Mouse (Mus musculus) thymus, postnatal 0 days (tissue): ENCODE measurements around the gene Npr1. TPM values are rescaled to one million over a fixed set of nuclear protein-coding genes. Genes with fewer than 3 reads are reported as not detected.

Source experiments
- DNase-seq: peaks from one replicate; pipeline ENCODE4 v3.0.0-alpha.2; 2015; ENCODE audit warnings: low spot score
- polyA plus RNA-seq: library from polyadenylated mRNA; unstranded; fragments of >200 nt; fragmentation: Nextera tagmentation; extraction: Ambion mirVana; gene quantifications from 2 replicates; pipeline ENCODE4 v1.2.1, GENCODE M21; 2015

Npr1 gene
- polyA plus RNA-seq, 1 experiment from 2014 or later, result 2.5 TPM

DNA sequence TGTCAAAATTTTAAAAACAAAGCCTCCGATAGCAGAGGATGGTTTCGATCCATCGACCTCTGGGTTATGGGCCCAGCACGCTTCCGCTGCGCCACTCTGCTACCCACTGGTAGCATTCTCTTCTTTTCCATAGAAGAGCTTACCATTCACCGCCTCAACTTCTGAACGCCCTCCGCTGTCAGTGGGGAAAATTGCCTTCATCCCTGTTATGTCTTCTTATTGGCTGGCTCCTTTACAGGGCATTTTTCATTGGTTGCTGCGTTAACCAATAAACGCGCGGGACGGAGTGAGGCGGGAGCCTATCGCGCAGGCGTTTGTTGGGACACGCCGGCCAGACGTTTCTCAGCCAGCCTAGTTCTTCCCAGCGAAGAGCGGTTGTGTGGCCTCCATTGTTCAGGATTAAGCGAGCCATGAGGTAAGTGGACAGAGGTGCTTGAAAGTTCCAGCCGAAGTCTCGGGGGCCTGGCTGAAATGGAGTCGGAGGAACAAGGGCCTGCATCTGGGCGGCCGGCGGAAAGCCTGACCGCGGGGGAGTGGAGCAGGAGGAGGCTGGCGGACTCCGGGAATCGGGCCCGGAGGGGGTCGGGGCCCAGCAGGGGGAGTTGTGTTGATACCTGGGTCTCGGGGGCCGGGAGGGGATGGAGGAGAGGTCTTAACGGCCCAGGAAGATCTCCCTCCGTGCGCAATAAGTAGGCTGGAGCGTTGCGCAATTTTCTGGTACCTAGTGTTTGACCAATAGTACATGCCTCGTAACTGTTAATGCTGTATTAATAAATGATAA lies 10.4 kb upstream of the Npr1 start, which contains the start of gene Ilf2:
Gene Ilf2 (plus strand): TSS at position 296 of the 781 bp plus-strand sequence.
- peak; percentile 99 for DNase-seq

DNA sequence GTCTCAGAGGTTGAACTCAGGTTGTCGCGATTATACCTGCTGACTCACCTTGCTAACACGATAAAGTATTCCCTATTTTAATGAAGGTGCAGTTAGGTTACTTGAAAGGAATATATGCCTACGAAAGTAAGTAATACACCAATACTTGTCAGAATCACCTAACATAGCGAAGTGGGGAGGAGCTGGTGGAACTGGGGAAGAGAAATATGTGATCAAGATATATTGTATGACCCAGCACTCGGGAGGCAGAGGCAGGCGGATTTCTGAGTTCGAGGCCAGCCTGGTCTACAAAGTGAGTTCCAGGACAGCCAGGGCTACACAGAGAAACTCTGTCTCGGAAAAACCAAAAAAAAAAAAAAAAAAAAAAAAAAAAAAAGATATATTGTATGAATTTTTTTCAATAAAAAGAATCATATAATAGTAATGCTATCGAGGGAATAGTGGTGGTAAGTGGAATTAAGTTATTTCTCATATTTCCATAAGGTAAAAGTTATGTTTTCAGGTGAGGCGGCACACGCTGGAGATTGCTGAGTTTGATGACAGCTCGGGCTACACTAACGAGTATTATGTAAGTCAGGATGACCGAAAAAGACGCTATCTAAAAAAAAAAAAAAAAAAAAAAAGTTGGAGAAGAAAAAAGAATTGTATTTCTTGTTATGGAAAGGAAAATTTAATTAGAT lies 9.6 kb upstream of the Npr1 start:
- no peak for DNase-seq

DNA sequence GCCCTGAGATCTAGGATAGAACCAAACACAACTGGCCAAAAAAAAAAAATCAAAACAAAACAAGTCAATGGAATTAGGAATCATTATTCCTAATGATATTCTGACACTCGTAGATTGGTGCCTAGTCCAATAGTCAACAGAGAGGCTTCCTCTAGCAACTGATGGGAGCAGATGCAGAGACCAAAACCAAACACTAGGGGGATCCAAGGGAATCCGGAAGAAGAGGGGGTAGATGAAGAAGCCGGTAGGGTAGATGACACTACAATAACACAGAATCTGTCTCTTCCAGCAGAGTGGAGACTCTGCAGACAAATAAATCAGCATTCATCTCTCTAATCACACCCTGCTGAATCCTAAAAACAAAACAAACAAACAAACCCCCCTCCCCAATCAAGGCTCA lies 6.5 kb upstream of the Npr1 start:
- peak; percentile 78 for DNase-seq

DNA sequence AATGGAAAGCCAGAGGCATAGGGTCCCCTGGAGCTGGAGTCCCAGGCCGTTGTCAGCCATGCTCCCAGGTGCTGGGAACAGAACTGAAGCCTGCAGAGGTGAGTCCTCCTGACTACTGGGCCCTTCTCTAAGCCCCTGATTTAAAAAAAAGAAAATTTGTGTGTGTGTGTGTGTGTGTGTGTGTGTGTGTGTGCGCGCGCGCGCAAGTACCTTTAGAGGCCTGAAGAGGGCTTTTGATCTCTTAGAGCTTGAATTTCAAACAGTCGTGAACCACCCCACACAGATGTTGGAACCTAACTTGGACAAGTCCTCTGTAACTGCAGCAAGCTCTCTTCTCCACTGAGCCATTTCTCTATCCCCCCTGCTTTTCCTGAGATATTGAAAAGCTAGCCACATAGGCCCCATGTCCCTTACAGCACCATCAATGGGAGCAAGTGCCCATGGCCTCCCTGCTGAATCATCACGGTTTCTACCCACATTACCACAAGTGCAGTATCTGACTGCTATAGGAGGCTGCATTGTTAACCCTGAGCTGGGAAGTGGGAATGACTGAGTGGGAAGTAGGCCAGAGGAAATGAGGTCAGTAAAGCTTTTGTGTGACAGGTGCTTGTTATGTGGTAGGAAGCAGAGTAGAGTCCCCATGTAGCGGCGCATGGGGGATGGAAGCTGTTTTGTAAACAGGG lies 2.1 kb upstream of the Npr1 start:
- no peak for DNase-seq

DNA sequence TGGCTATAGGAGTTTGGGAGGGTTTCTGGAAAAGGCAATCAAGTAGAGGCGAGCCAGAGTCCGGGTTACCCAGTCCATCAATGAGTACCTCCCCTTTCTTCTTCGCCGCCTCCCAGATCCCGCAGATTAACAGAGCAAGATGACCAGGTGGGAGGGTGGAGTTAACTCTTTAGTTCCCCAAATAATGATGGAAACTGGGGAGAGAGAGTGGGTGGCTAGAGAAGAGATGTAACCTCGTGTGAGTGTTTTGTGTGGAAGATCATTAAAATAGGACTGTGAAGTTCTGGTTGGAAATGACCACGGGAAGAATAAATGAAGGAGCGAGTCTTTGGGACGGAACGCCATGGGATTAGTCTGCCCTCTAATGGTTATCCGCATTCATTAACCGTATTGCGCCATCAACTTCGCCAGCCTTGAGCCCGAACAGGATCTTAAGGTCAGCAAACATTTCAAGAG lies 673 bp upstream of the Npr1 start:
- DNase-seq, result no peak

DNA sequence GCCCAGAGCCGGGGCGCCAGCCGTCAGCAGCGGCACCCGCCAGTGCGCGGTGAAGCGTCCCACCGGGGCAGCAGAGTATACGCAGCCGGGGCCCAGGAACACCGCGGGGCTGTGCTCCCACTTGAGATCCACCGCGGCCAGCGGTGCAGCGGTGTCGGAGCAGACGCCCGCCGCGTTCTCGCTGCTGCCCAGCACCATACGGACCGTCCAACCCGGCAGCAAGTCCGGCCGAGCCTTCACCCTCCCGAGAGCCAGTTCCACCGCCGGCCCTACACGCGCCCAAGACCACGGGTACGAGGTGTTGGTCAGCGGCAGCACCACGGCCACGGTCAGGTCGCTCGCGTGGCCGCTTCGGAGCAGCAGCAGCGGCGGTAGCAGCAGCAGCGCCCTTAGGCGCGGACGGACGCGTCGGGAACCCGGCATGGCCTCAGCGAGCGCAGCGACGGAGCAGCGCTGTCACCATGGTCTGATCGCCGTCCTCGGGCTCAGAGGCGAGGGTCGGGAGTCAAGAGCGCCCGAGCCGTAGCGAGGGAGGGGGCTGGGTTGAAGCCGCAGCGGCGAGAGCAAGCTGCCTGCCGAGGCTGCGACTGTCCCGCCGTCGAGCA lies 483 bp downstream of the Npr1 start:
- DNase-seq, result peak; percentile 23

DNA sequence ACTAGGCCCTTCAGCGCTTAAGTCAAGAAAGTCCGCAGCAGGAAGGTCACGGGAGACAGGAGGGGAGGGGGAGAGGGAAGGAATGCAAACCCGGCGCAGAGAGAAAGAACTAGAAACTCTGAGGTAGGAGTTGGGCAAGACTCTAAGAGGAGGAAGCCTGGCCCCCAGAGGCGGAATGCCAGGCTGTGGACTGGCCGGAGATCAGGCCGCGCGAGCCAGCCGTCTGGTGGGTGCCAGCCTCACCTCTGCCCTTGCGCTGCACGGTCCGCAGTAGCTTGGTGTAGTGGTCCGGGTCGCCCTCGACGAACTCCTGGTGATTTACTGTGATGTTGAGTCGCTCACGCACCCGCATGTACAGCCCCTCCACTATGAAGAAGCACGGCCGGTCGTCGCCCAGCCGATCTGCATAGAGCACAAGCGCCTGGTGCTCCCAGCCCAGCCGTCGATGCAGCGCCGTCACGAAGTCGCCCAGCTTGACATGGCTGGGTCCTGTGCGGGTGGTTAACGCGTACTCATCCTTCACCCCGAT lies 1.1 kb downstream of the Npr1 start:
- no peak for DNase-seq

DNA sequence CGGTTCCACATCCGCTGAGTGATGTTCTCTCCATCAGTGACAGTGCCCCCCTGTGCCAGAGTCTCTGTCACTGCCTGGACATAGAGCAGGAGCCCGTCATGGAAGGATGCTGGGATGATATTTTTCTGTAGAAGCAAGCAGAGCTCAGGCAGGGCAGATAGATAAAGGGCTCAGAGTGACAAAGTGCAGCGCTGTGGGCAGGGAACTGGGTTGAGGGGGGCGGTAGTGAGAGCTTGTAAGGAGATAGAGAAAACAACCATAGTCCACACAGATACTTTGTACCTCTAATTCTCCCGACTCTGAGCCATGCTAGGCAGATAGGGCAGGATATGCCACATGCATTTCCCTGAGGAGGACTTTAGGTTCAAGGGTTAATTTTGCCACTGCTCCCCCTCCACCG lies 3.1 kb downstream of the Npr1 start:
- DNase-seq, result no peak

DNA sequence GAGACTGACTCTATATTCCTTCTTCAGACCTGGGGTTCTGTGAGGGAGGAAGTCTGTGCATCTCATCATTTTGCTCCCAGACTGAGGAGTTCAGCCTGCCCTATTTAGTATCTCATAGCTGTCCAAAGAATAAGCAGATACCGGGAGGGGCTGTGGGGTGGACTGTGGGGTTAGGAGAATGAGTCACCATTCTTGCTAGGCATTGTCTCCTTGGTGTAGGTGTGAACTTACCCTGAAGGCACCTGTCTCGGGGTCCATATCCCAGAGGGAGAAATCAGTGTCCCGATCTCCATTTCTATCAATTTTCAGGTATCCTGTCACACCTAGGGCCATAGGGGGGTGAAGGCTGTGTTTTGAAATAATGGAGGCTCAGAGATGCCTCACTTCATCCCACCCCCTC lies 3.7 kb downstream of the Npr1 start:
- no peak for DNase-seq

DNA sequence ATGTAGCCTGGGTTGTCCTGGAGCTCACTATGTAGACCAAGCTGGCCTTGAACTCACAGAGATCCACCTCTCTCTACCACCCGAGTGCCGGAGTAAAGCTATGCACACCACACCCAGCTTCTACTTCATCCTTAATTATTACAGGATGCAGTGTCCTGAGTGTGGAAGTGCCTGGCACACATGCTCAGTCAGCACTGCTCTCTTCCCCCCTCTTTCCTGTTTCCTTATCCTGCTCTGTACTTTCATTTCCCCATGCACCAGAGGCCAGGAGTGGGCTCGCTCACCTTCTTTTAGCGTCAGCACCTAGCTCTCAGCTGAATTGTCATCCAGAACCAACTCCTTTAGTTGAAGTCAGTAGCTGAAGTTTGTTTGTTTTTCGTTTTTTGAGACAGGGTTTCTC lies 5.4 kb downstream of the Npr1 start:
- DNase-seq, result no peak

DNA sequence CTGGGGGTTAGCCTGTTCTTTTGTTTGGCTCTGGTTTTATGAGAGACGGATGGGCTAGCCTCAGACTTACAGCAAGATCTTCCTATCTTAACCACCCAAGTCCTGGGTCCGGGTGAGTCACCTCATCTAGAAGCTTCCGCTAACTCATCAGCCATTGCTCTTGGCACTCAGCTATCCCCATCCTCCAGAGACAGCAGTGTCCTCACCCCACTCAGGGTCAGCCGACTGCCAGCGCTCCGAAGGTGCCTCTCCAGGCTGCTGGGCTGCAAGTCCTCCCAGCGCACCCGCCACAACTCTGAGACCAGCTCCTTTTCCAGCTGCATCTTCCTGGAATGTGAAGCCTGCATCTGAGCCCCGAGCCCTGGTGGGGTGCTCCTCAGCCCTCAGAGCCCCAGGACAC lies 5.9 kb downstream of the Npr1 start:
- DNase-seq, result no peak

DNA sequence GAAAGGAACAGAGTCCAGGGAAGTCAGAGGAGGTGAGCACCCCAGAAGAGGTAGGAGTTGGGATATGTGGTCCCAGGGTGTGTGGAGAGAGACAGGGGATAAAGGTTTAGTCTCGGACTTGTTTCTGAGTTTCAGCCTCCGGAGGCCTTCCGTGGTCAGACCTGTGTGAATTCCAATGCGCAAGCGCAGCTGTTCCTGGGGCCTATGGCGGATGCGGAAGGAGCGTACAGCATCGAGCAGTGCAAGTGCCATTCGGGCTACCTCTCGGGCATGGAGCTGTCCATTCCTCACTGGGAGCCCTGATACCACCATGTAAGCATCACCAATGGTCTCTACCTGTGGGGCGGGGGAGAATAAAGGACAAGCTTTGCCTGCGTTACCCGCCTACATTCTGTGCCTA lies 10.7 kb downstream of the Npr1 start:
- no peak for DNase-seq

DNA sequence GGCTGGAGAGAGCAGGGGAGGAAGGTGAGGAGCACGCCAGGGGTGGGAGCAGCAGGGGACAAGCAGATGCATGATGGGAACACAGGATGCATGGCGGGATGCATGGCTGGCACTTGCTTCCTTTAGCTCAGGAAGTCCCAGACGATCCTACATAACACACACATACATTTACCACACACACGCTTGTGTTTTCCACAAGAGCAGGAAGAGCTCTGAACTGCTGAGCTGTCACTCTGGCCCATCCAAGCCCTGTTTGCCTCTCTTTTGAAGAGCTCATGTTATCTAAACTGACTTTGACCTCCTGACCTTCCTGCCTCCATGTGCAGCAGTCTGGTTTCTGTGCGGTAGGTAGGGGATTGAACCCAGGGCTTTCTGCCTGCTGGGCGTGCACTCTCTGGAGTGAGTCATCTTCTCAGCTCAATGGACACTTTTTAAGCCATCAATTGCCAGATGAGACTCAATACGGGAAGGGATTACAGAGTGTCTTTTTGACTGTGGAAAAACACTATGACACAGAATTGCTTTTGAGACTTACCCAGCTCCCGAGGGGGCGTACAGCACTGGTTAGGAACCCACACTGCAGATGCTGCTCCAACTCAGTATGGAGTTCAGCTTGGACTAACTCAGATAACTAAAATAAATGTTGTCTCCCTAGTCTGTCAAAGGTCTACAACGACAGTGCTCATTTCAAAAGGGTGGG lies 14.1 kb downstream of the Npr1 start:
- no peak for DNase-seq

DNA sequence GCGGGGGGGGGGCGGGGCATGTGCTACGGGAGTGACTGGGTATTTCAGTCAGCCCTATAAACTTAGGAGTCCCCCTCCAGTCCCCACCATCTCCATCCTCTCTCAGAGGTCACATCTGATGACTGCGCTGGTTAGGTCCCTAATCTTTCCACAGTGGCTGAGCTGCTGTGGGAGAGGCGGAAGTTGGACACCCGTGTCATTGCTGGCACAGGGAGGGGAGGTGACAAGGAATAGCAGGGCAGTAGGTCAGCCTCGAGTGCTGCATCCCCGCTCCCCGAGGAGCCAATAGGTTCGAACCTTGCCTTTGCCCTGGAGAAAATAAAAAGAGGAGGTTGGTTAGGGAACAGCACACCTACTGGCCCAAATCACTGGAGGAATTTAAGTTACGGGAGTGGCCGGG lies 14.8 kb downstream of the Npr1 start:
- DNase-seq, result no peak

DNA sequence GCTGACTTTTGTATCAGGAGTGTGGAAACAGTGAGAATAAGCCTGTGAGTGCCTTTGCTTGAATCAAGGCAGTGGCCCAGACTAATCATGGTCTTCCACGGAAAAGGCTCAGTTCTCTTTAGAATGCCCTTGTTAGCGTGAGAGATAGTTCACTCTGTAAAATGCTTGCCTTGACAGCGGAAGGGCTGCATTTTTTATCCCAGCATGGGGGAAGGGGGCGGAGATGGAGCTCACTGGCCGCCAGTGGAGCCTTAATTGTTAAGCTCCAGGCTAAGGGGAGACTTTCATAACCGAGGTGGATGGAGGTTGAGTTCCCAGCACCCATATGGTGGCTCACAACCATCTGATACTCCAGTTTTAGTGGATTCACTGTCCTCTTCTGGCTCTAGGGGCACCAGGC lies 17.0 kb downstream of the Npr1 start:
- DNase-seq, result no peak

DNA sequence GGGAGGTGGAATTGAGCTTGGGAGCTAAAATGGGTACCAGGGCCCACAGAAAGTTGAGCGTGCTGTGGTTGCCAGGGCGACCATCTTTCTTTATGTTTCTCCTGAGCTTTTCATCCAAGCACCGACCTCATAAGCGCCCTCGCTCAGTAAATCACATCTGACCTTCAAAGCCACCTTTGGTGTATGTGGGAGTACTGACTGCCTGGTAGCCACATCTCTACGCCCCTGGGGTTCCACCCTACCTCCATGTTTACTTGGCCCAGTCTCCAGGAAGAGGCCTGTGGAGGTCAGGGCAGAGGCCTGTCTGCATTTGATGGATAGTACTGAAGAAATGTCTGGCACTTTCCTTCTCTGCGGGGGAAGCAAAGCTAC lies 18.6 kb downstream of the Npr1 start:
- DNase-seq, result no peak

DNA sequence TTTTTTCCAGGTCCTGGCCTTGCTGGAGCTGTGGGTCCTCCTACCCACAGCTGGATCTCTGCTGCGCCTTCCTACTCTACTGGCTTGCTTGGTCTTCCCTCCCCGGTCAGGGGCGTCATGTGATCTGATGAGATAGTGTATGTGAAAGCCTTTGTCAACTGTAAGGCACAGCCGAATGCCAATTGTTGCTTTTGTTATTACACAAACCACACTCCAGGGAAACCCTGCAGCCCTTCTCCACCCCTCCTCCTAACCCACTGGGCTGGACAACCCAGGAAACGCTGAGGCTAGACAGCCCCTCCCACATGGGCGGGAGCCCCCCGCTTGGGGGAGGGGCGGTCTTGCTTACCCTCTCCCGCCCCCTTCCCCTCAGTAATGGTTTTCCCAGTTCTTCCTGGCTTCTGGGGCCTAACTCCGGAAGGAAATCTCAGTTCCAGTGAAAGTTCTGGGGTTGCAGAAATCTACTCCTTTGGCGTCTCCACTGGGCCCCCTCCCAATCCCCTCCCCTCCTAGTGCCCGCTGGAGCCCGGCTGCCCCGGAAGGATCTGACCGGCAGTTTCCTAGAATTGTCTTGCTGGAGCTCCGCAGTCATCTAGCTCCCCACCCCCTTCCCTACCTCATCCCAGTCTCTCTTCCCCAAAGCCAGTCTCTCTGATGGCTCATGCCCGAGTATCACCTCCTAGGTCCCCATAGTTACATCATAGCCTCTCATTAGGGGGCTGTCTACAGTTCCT lies 19.1 kb downstream of the Npr1 start:
- DNase-seq, result peak; percentile 49

DNA sequence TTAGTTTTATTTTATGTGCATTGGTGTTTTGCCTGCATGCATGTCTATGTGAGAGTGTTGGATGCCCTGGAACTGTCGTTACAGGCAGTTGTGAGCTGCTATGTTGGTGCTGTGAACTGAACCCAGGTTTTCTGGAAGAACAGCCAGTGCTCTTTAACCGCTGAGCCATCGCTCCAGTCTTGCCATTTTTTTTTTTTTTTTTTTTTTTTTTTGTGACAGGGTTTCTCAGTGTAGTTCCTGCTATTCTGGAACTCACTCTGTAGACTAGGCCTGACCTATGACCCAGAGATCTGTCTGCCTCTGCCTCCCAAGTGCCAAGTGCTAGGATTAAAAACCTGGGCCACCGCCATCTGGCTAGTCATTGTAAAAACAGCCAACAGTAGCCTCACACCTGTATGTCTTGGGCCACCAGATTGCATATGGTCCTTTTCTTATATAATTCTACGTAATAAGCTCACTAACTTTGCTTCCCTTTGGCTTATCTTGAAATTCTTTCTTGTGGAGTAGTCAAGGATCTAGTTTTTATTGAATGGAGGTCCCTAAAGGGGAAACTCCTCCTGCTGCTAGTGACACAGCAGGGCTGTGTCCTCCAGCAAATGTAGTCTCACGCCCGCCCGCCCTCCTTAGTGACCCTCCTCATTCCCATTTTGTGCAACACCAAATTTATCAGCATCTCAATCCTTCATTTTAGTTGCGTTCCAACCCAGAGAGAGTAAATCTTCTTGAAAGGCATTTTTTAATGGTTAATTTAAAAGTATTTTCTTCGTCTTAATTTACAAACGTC lies 20.1 kb downstream of the Npr1 start:
- no peak for DNase-seq

DNA sequence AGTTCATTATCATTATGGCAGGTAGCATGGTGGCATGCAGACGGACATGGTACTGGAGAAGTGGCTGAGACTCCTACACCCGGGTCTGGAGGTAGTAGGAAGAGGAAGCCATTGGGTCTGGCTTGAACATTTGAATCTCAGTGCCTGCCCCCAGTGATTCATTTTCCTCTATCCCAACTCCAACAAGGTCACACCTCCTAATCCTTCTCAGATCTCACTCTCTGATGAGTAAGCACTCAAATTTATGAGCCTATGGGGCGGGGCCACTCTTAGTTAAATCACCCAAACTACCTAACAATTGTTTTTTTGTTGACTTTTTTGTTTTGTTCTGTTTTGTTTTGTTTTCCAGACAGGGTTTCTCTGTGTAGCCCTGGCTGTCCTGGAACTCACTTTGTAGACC lies 21.7 kb downstream of the Npr1 start:
- no peak for DNase-seq

DNA sequence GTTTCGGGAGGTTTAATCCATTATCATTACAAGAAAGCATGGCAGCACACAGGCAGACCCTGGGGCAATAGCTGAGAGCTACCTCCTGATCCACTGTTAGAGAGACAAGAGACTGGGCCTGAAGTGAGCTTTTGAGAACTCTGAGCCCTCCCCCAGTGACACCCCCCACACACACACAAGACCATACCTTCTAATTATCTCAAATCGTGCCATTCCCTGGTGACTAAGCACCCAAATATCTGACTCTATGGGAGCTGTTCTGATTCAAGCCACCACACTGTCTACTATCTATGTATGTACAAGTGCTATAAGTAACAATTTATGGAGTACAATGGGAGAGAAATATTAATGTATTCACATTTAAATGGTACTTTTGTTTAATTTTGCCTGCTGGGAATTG lies 24.9 kb downstream of the Npr1 start:
- DNase-seq, result no peak
